Mouse (Mus musculus): Measurements from ENCODE around the gene Zfp978. TPM values are rescaled to one million over a fixed set of nuclear protein-coding genes. Genes with fewer than 3 reads are reported as not detected.

Zfp978 gene
- total and polyA plus RNA-seq, 3 experiments: 0.28 to 0.58 TPM; not detected in 1

DNA sequence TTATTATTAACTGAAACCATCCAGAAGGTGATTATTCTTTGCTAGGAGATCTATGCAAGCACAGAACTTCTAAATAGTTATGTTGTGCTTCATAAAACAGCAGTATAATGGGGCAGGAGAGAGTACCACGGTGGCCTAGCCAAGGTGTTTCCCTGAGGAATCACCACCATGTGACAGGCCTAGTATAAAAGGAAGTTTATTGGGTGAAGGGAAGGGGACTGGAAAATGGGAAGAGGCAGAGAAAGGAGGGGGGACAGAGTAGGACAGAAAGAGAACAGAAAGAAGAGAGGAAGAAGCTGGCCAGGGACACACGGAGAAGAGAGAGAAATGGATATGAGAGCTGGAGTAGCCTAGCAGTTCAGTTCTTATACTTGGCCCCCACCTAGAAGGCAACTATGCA lies 72.8 kb downstream of the Zfp978 start:
- Histone ChIP-seq H3K9ac (ENCODE audit: control insufficient read depth, low read depth, low read length, poor library complexity, severe bottlenecking) (no peak overlapping the region), H3K9me3 (replicated peaks; ENCODE audit: insufficient read depth, low read length) (no peaks in the 10 kb centered on the region), H3K4me3 (ENCODE audit: control insufficient read depth in 1 of 2, insufficient read depth in 1 of 2, low read depth in 2 of 2, low read length in 2 of 2) (no peak overlapping the region), H3K27ac (ENCODE audit: control insufficient read depth, low read depth, low read length) (no peak overlapping the region), H3K79me2 (ENCODE audit: control insufficient read depth, insufficient read depth, low read length, poor library complexity) (no peaks in the 10 kb centered on the region), H3K27me3 (ENCODE audit: control insufficient read depth in 1 of 2, insufficient read depth in 2 of 2, low read length in 2 of 2) (no peaks in the 10 kb centered on the region; a peak in 1 of 4 replicates), H3K4me1 (ENCODE audit: control insufficient read depth in 1 of 2, insufficient read depth in 2 of 2, low read length in 2 of 2) (no peaks in the 10 kb centered on the region), H3K36me3 (ENCODE audit: control insufficient read depth in 1 of 2, insufficient read depth in 2 of 2, low read length in 2 of 2) (no peaks in the 10 kb centered on the region)
- DNase-seq (ENCODE audit: low read depth, low spot score): no peak
- TF ChIP-seq ZKSCAN1 (IDR thresholded peaks at IDR 0.05; ENCODE audit: low read depth, low read length): no peak
- TF ChIP-seq CTCF (IDR thresholded peaks at IDR 0.05 in 2 of 3, conservative IDR thresholded peaks at IDR 0.05 in 1 of 3; ENCODE audit: control insufficient read depth in 1 of 3, insufficient read depth in 1 of 3, low read depth in 2 of 3, low read length in 3 of 3, poor library complexity in 1 of 3, severe bottlenecking in 1 of 3): no peak
- no peak for TF ChIP-seq GABPA (IDR thresholded peaks at IDR 0.05; ENCODE audit: low read depth, low read length)
- no peak for TF ChIP-seq USF2 (IDR thresholded peaks at IDR 0.05; ENCODE audit: borderline replicate concordance in 1 of 2, insufficient read depth in 1 of 2, low read depth in 1 of 2, low read length in 2 of 2)

Other genes starting within 250 kb of the Zfp978 start
- gene Zfp991, start 229.3 kb upstream of the Zfp978 start, total RNA-seq (2012; rRNA removed): 0.88 and 1.7 TPM in 2 replicates
- gene Zfp991, start 229.3 kb upstream of the Zfp978 start, polyA plus RNA-seq (2012; ENCODE audit: insufficient read depth in 1 of 2, insufficient read length in 2 of 2, low read depth in 1 of 2, low replicate concordance in 2 of 2, missing spikeins in 1 of 2): 1 to 10 TPM in 1 of 2 experiments, not detected in 1; 1.9 TPM
- gene Zfp988, start 55.6 kb upstream of the Zfp978 start, total RNA-seq (2012; rRNA removed): 0.19 and 0.23 TPM in 2 replicates
- gene Zfp988, start 55.6 kb upstream of the Zfp978 start, polyA plus RNA-seq (2012; ENCODE audit: insufficient read depth in 1 of 2, insufficient read length in 2 of 2, low read depth in 1 of 2, low replicate concordance in 2 of 2, missing spikeins in 1 of 2): under 1 TPM in 1 of 2 experiments, not detected in 1; 0.43 TPM
- 1.7 TPM in 2 replicates for gene Zfp982, start 131.1 kb downstream of the Zfp978 start, total RNA-seq (2012; rRNA removed)
- under 1 TPM in 1 of 2 experiments, not detected in 1; 0.99 TPM for gene Zfp982, start 131.1 kb downstream of the Zfp978 start, polyA plus RNA-seq (2012; ENCODE audit: insufficient read depth in 1 of 2, insufficient read length in 2 of 2, low read depth in 1 of 2, low replicate concordance in 2 of 2, missing spikeins in 1 of 2)
- gene Gm16503, start 178.9 kb downstream of the Zfp978 start, total RNA-seq (2012; rRNA removed): 0.13 and 0.27 TPM in 2 replicates
- gene Gm16503, start 178.9 kb downstream of the Zfp978 start, polyA plus RNA-seq (2012; ENCODE audit: insufficient read depth in 1 of 2, insufficient read length in 2 of 2, low read depth in 1 of 2, low replicate concordance in 2 of 2, missing spikeins in 1 of 2): under 1 TPM in 1 of 2 experiments, not detected in 1; 0.14 TPM
- gene Zfp985, start 192.0 kb downstream of the Zfp978 start, total RNA-seq (2012; rRNA removed): 0.49 and 0.54 TPM in 2 replicates
- 1 to 10 TPM in 1 of 2 experiments, not detected in 1; 1.2 TPM for gene Zfp985, start 192.0 kb downstream of the Zfp978 start, polyA plus RNA-seq (2012; ENCODE audit: insufficient read depth in 1 of 2, insufficient read length in 2 of 2, low read depth in 1 of 2, low replicate concordance in 2 of 2, missing spikeins in 1 of 2)